Mouse (Mus musculus): ENCODE measurements around the gene Psma3. TPM values are rescaled to one million over a fixed set of nuclear protein-coding genes. Genes with fewer than 3 reads are reported as not detected.

Gene Psma3
- total RNA-seq (2015) (302 and 324 TPM in 2 replicates), total RNA-seq (2017) (246 and 252 TPM in 2 replicates)

- ATAC-seq (ENCODE audit: poor library complexity, severe bottlenecking) = peak; percentile 96
These were observed at the start of gene Psma3 for GRCm38 (mm10) chr12:70974441-70975266. TSS of gene Psma3 (plus strand) at chr12:70974621.

DNA sequence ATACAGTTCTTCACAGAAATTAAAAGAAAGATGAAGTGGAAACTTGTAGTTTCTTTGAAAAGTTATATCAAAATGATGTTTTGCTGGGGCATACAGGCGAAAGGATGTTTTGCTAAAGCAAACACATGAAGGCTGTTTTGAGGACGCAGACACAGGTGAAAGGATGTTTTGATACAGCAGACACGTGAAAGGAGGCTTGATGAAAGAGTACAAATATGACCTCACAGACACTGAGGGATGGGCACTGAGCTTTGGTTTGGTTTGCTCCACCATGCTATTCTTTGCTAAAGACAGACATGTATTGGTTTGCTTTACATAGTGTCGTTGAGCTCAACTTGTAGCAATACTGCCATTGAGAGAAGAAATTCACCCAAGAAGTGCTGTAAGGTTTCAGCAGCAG is 44.6 kb upstream of the Psma3 start:
- no peak for ATAC-seq (ENCODE audit: poor library complexity, severe bottlenecking)

- ATAC-seq (ENCODE audit: poor library complexity, severe bottlenecking) = no peak
These were observed 37.3 kb upstream of the Psma3 start for GRCm38 (mm10) chr12:70937150-70937549.

DNA sequence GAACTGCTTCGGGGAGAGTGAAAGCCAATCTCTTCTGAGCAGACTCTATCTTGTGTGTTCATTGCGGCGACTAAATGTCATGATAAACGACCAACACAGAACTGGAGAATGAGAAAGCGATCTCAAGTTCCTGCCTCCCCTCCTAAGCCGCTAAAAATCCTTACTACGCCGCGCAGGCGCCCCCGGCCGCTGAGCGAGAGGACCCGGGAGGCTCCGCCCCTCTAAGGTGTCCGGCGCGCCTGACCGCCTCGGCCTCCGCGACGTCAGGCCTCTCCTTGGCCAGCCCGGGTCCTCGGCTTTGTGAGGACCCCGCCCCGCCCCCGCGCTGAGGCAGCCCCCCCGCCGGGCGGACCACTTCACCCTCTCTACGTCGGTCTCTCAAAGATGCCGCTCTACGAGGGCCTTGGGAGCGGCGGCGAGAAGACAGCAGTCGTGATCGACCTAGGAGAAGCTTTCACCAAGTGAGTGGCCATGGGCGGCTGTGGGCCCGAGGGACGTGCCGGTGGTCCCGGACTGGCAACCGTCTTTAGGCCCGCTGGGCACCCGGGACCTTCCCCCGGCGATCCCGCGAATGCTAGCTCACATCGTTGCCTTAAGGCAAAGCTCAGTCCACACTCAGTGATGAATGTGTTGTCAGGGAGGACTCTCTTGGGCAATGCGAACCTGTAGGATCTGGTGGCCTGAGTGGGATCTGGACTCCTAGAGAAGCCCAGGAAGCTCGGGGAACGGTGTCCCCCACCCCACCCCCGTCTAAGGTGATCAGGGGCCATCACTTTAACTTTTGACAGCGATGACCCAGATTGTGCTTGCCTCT is 36.6 kb upstream of the Psma3 start, which contains the start of gene Actr10:
Gene Actr10, plus strand, starts transcription at position 287 of the 814 bp plus-strand sequence.
- peak; percentile 100 for ATAC-seq (ENCODE audit: poor library complexity, severe bottlenecking)

DNA sequence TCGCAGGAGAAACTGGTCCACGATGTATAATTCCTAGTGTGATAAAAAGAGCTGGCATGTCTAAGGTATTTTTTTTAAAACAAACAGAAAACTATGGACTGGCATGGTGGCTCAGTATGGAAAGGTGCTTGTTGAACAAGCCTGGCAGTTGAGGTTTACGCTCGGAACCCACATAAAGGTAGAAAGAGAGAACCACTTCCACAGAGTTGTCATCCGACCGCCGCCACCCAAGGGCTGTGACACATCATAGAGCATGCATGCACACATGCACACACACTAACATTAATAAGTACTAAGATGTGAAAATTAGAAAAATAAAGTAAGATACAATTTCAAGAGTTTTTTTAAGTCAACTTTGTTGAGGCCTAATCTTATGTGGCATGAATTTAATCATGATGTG is 33.6 kb upstream of the Psma3 start:
- no peak for ATAC-seq (ENCODE audit: poor library complexity, severe bottlenecking)

- no peak for ATAC-seq (ENCODE audit: poor library complexity, severe bottlenecking)
These were observed 30.2 kb upstream of the Psma3 start for GRCm38 (mm10) chr12:70944181-70944580.

DNA sequence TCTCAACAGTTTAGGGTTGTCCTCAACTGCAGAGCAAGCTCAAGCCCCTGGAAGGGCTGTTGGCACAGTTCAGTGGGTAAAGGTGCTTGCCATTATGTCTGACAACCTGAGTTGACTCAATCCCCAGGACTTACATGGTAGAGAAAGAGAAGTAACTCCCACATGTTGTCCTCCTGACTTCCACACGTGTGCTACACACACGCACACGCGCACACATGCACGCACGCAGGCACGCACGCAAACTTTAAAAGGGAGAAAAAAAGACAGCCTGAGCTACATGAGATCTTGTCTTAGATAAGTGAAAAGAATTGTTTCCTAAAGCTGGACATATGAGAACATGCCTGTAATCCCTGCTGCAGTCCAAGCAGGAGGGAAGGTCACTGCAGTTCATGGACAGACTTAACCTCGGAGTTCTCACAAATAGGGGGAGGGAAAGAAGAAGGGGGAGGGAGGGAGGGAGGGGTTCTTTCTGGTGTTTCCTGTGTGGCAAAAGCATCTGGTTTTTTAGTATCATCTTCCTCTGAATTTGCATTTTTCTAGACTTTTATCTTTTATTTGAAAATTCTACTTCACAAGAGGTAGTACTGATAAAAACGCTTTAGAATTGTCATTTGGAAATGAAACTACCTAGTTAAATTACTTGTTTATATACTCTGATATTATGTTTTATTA is 27.7 kb upstream of the Psma3 start:
- ATAC-seq (ENCODE audit: poor library complexity, severe bottlenecking) = no peak

DNA sequence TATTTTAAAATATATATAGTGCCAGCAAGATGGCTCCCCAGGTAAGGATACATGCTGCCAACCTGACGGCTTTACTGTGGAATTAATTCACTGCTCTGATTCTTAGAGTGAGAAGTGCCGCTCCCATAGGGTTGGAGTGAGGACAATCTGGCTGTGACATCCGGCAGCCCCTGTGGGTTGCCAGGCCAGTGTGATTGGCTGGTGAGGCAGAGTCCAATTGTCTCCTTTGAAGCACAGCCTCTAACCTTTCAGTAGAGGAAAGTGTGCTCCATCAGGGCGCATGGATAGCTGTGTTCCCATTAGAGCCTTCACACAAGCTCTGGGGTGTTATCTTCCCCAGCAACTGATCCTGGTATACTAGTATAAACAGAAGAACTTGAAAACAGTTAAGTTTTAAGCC is 15.8 kb upstream of the Psma3 start:
- ATAC-seq (ENCODE audit: poor library complexity, severe bottlenecking) = no peak

- no peak for ATAC-seq (ENCODE audit: poor library complexity, severe bottlenecking)
These were observed 6.8 kb upstream of the Psma3 start for GRCm38 (mm10) chr12:70967581-70967980.

- peak; percentile 88 for ATAC-seq (ENCODE audit: poor library complexity, severe bottlenecking)
These were observed 6.2 kb upstream of the Psma3 start for GRCm38 (mm10) chr12:70968141-70968790.

GRCm38 (mm10) chr12:70968791-70969307 is 5.6 kb upstream of the Psma3 start:
- ATAC-seq (ENCODE audit: poor library complexity, severe bottlenecking) = peak; percentile 55

DNA sequence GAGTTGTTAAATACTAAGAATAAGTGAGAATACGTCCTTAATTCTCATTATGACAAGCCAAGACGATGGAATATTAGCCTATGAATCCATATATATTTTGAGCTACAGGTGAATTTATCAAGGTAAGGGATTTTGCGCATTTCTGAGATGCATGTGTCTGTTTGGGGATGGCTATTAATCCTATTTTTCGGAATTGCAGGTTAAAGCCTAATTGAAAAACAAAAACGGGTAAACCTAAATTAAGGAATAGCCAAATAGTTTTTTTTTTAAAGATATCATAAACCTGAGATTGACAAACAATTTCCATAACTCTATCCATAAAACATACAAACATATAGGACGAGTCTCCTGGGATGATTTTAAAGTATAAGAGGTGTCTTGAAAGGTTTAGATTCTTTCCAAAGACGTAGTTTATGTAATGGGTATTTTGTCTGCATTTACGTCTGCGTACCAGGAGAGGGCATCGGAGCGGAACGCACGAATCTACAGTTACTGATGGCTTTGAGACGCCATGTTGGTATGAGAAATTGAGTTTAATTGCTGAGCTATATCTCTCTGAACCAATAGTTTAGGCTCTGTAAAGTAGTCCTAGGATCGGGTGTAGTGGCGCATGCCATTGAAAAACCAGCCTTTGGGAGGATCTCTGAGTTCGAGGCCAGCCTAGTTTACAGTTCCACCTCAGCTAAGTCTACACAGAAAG is 4.8 kb upstream of the Psma3 start:
- ATAC-seq (ENCODE audit: poor library complexity, severe bottlenecking) = peak; percentile 40

DNA sequence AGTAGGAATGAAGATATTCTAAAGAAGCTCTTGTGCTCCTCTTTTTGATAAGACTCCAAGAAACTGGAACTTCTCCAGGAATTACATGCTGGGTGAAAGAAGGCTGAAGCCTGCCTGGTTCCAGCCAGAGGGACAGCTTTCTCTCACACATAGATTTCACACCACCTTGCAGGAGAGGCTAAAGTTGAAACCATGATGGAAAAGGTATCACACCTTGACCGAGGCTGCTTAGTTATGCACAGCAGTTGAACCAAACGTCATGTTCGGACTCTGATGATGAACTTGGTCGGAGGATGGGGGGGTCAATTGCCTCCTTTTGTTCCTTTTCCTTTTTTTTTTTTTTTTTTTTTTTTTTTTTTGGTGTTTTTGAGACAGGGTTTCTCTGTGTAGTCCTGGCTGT is 590 bp upstream of the Psma3 start:
- no peak for ATAC-seq (ENCODE audit: poor library complexity, severe bottlenecking)

DNA sequence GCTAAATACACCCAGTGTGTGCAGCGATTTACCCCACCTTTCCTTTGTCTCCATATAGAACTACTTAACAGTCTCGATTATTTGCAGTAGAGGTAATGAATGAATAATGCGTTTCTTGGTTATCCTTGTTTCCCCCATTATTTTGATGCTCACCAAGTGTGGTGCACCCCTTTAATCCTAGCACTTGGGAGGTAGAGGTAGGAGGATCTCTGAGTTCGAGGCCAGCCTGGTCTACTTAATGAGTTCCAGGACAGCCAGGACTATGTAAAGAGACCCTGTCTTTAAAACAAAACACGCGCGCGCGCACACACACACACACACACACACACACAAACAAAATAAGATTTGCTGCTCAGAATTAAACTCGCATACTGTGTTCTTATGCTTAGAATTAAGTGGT is 985 bp downstream of the Psma3 start:
- ATAC-seq (ENCODE audit: poor library complexity, severe bottlenecking) = no peak

DNA sequence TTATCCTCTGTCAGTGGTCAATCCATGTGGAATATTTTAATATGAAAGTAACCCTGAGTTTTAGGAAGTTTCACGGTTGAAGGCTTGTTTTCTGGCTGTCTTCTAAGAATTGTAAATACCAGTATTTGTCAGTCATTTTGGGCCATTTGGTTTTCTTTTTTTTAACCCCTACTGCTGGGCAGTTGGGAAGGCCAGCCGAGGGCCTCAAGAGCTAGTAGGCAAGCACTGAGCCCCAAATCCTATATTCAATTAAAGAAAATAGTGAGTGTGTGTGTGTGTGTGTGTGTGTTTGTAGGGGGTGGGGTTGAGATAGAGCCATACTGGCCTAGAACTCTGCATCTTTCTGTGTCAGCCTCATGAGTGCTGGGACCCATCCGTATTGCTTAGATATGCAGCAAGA is 1.5 kb downstream of the Psma3 start:
- no peak for ATAC-seq (ENCODE audit: poor library complexity, severe bottlenecking)

GRCm38 (mm10) chr12:70978345-70978744 is 3.9 kb downstream of the Psma3 start:
- ATAC-seq (ENCODE audit: poor library complexity, severe bottlenecking) = no peak

GRCm38 (mm10) chr12:70984855-70985550 is 10.6 kb downstream of the Psma3 start:
- no peak for ATAC-seq (ENCODE audit: poor library complexity, severe bottlenecking)

DNA sequence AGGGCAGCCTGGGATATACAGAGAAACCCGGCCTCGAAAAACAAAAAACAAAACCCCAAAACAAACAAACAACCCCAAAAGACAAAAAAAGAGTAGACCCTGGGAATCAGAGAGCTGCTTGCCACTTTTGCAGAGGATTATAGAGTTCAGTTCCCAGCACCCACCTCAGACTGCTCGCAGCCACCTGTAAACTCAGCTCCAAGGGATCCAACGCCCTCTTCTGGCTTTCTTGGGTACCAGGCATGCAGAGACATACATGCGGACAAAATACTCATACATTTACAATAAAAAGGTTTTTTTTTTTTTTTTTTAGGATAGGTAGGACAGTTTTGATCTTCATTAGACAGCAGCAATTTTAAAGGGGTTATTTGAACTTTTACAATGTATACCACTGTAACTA is 22.8 kb downstream of the Psma3 start:
- ATAC-seq (ENCODE audit: poor library complexity, severe bottlenecking) = no peak

GRCm38 (mm10) chr12:70999423-70999903 is 25.0 kb downstream of the Psma3 start:
- peak; percentile 88 for ATAC-seq (ENCODE audit: poor library complexity, severe bottlenecking)
